Mouse (Mus musculus): ENCODE measurements around the gene Tmem130.
"Not testable (repeated sequence)": the region's sequence is repeated elsewhere in the genome, so short reads cannot be mapped to it uniquely, and the experiment has no call there.

Gene Tmem130

GRCm38 (mm10) chr5:144761161-144761868 lies at the start of gene Tmem130:
TSS of gene Tmem130 (minus strand) at chr5:144761818.
- peak; percentile 9 to 60 for DNase-seq

GRCm38 (mm10) chr5:144806931-144807330 lies 45.3 kb upstream of the Tmem130 start:
- DNase-seq = no peak

GRCm38 (mm10) chr5:144804181-144804580 lies 42.6 kb upstream of the Tmem130 start:
- no peak for DNase-seq

GRCm38 (mm10) chr5:144803066-144803465 lies 41.4 kb upstream of the Tmem130 start:
- no peak for DNase-seq

GRCm38 (mm10) chr5:144797116-144797515 lies 35.5 kb upstream of the Tmem130 start:
- DNase-seq = no peak

- peak in 1 of 2 experiments; percentile 23 for DNase-seq
These were observed 33.1 kb upstream of the Tmem130 start for GRCm38 (mm10) chr5:144794687-144795086.

- DNase-seq = no peak
These were observed 31.8 kb upstream of the Tmem130 start for GRCm38 (mm10) chr5:144793374-144793773.

- no peak for DNase-seq
These were observed 24.8 kb upstream of the Tmem130 start for GRCm38 (mm10) chr5:144786464-144786863.

GRCm38 (mm10) chr5:144780654-144781053 lies 19.0 kb upstream of the Tmem130 start:
- no peak for DNase-seq

GRCm38 (mm10) chr5:144773231-144773630 lies 11.6 kb upstream of the Tmem130 start:
- DNase-seq = no peak

GRCm38 (mm10) chr5:144769067-144769482 lies 7.5 kb upstream of the Tmem130 start:
- no peak for DNase-seq

GRCm38 (mm10) chr5:144767911-144768841 lies 6.6 kb upstream of the Tmem130 start:
- peak; percentile 86 to 94 for DNase-seq

- DNase-seq = not testable (repeated sequence)
These were observed 5.6 kb upstream of the Tmem130 start, which contains the start of gene Trrap for GRCm38 (mm10) chr5:144767106-144767798. TSS of gene Trrap (plus strand) at chr5:144767732.

GRCm38 (mm10) chr5:144766646-144767045 lies 5.0 kb upstream of the Tmem130 start:
- DNase-seq = peak in 1 of 2 experiments; percentile 15

- peak; percentile 27 to 75 for DNase-seq
These were observed 4.4 kb upstream of the Tmem130 start for GRCm38 (mm10) chr5:144766026-144766425.

- peak in 1 of 2 experiments; percentile 17 for DNase-seq
These were observed 3.2 kb downstream of the Tmem130 start for GRCm38 (mm10) chr5:144758422-144758821.

- peak in 1 of 2 experiments; percentile 24 for DNase-seq
These were observed 4.2 kb downstream of the Tmem130 start for GRCm38 (mm10) chr5:144757402-144757801.

GRCm38 (mm10) chr5:144755191-144755590 lies 6.4 kb downstream of the Tmem130 start:
- DNase-seq = no peak

- DNase-seq = peak; percentile 69 to 80
These were observed 8.6 kb downstream of the Tmem130 start for GRCm38 (mm10) chr5:144753041-144753440.

- peak; percentile 35 to 60 for DNase-seq
These were observed 9.2 kb downstream of the Tmem130 start for GRCm38 (mm10) chr5:144752432-144752831.

GRCm38 (mm10) chr5:144737101-144737500 lies 24.5 kb downstream of the Tmem130 start:
- no peak for DNase-seq

GRCm38 (mm10) chr5:144734949-144735348 lies 26.7 kb downstream of the Tmem130 start:
- peak; percentile 64 to 78 for DNase-seq

- DNase-seq = peak; percentile 41 to 77
These were observed 27.7 kb downstream of the Tmem130 start for GRCm38 (mm10) chr5:144733953-144734352.

Measured in kidney, postnatal 25 days (tissue).